Mouse (Mus musculus) gastrocnemius, postnatal 14 days (tissue): ENCODE measurements around the gene Snap23. TPM values are rescaled to one million over a fixed set of nuclear protein-coding genes. Genes with fewer than 3 reads are reported as not detected.
A peak's percentile ranks its signal among the peaks of the same experiment; 100 is the strongest.

ENCODE experiments used
- DNase-seq: peaks from one replicate; pipeline ENCODE4 v3.0.0; 2021; ENCODE audit warnings: mixed read lengths
- intact Hi-C: fragments of 180-260 bp; cut with DNase I; formaldehyde crosslinking; loops from one replicate; pipeline ENCODE4 v1.15.1; 2025; ENCODE audit warnings: low total_unique reads
- total RNA-seq, 2 experiments: library from RNA; stranded (reverse); gene quantifications; 2 replicates each; pipeline ENCODE4 v1.2.3; 2021

Snap23 gene
- total RNA-seq, 2 experiments from 2014 or later: 43.1 to 47.7 TPM

- no peak for DNase-seq
- intact Hi-C loops: no loop called here
Observed at GRCm38 (mm10) chr2:120575978-120576377, 8.5 kb downstream of the Snap23 start.

GRCm38 (mm10) chr2:120577799-120578198 is 10.3 kb downstream of the Snap23 start:
- DNase-seq: no peak
- intact Hi-C loops: no loop called here

GRCm38 (mm10) chr2:120578286-120578685 is 10.8 kb downstream of the Snap23 start:
- no peak for DNase-seq
- intact Hi-C loops: no loop called here

- intact Hi-C loops: no loop called here
- DNase-seq: no peak
Observed at GRCm38 (mm10) chr2:120589759-120590158, 22.3 kb downstream of the Snap23 start.

- DNase-seq: no peak
- intact Hi-C loops: no loop called here
Observed at GRCm38 (mm10) chr2:120592227-120592626, 24.8 kb downstream of the Snap23 start.

GRCm38 (mm10) chr2:120597734-120598133 is 30.3 kb downstream of the Snap23 start:
- no peak for DNase-seq
- intact Hi-C loops: no loop called here

GRCm38 (mm10) chr2:120599506-120599905 is 32.0 kb downstream of the Snap23 start:
- intact Hi-C loops: no loop called here
- DNase-seq: no peak

- intact Hi-C loops: loop anchor here (5.0 kb wide), 1 partner anchor 79 kb away; no protein-coding TSS in a partner anchor
- DNase-seq: no peak
Observed at GRCm38 (mm10) chr2:120606021-120606690, 38.7 kb downstream of the Snap23 start.

GRCm38 (mm10) chr2:120608830-120609723 is 41.6 kb downstream of the Snap23 start, which contains the start of the genes Haus2 and Lrrc57:
Gene Haus2 (plus strand): TSS chr2:120609383.
Gene Lrrc57 (minus strand): TSS chr2:120609520.
- DNase-seq: peak; percentile 91
- intact Hi-C loops: loop anchor here (5.0 kb wide), 1 partner anchor 82 kb away; no protein-coding TSS in a partner anchor

GRCm38 (mm10) chr2:120616279-120617163 is 49.0 kb downstream of the Snap23 start:
- no peak for DNase-seq
- intact Hi-C loops: no loop called here

GRCm38 (mm10) chr2:120619538-120619937 is 52.1 kb downstream of the Snap23 start:
- intact Hi-C loops: no loop called here
- DNase-seq: no peak

GRCm38 (mm10) chr2:120622920-120623319 is 55.4 kb downstream of the Snap23 start:
- intact Hi-C loops: no loop called here
- no peak for DNase-seq

GRCm38 (mm10) chr2:120628076-120628865 is 60.8 kb downstream of the Snap23 start:
- intact Hi-C loops: no loop called here
- DNase-seq: no peak

GRCm38 (mm10) chr2:120628886-120629735 is 61.6 kb downstream of the Snap23 start, which contains the start of gene Stard9:
Gene Stard9 (plus strand): TSS chr2:120629121.
- DNase-seq: peak; percentile 99
- intact Hi-C loops: no loop called here

GRCm38 (mm10) chr2:120630246-120630645 is 62.8 kb downstream of the Snap23 start:
- DNase-seq: peak; percentile 35
- intact Hi-C loops: no loop called here

- intact Hi-C loops: no loop called here
- no peak for DNase-seq
Observed at GRCm38 (mm10) chr2:120630655-120631054, 63.2 kb downstream of the Snap23 start.

GRCm38 (mm10) chr2:120631521-120631920 is 64.0 kb downstream of the Snap23 start:
- no peak for DNase-seq
- intact Hi-C loops: no loop called here

GRCm38 (mm10) chr2:120631957-120632356 is 64.5 kb downstream of the Snap23 start:
- DNase-seq: no peak

More at GRCm38 (mm10) chr2:120631957-120632356, 64.5 kb downstream of the Snap23 start:
- intact Hi-C loops: no loop called here
